Mouse (Mus musculus): ENCODE data around the gene Nfs1.
"Not testable (repeated sequence)": the region's sequence is repeated elsewhere in the genome, so short reads cannot be mapped to it uniquely, and the experiment has no call there.

The Nfs1 gene

DNA sequence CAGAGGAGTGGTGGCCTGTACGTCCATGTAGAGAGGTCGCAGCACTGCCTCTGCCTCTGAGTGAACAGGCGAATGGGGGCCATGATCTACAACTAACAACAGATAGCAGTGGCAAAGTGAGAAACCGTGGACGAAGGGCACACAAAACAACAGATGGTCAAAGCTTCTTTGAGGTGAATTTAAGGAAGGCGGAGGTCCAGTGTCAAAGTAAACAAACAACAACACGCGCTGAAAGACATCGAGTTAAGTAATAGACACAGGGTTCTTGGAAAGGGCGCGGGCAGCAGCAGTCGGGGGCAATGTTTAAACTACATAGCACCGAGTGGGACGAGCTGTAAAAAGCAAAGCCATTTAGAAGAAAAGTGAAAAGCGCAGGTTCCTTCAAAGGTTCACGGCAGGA lies 619 bp downstream of the Nfs1 start:
- no peak for DNase-seq

DNA sequence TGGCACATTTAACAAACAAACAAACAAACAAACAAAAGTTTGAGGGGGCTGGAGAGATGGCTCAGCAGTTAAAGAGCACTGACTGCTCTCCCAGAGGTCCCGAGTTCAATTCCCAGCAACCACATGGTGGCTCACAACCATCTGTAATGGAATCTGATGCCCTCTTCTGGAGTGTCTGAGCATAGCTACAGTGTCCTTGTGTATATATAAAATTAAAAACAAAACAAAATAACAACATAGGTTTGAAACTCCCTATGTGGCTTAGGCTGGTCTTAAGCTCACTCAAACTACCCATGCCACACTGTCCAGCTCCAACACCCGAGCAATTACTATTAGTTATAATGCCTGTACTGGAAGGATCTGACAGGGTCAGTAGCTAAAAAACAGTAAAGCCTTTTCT lies 1.2 kb downstream of the Nfs1 start:
- no peak for DNase-seq

- no peak for DNase-seq
Measured at GRCm38 (mm10) chr2:156135695-156136094, 8.3 kb downstream of the Nfs1 start.

- DNase-seq, result no peak
Measured at GRCm38 (mm10) chr2:156134161-156134560, 9.8 kb downstream of the Nfs1 start.

DNA sequence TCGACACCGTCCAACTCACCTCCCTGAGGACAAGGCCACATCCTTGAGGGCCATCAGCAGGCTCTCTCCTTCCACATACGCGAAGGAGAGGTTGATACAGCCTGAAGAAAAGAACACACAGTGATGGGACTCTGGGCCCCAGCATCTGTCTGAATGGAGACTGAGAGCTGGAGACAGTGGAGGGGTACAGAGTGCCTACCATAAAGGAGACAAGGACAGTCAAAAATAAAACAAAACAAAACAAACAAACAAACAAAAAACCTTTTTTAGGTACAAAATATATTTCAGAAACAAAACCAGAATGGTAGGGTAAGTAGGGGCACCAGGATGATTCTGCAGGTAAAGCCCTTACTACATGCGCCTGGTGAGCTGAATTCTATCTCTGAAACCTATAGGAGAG lies 17.0 kb downstream of the Nfs1 start, which contains the start of gene Gm28036:
TSS of gene Gm28036 (minus strand) at position 101 of the 400 bp plus-strand sequence.
- DNase-seq, result no peak

DNA sequence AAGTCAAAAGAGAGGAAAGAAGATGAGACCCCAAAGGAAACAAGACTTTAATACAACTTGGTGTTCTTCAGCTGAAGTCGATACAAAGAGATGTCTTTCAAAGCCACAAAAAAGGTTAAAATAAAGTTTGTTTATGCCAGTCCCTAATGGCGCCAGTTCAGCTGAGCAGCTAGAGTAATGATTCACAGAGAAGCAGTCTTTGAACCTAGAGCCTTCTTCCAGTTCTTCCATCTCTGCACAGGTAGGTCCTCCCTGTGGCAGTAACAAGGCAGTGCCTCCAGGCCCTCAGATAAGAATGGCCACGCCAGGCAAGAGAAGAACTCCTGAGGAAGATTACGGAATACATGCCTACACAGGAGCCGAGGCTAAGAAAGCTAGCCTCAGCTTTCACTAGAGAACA lies 20.3 kb downstream of the Nfs1 start:
- DNase-seq, result no peak

GRCm38 (mm10) chr2:156119566-156119965 lies 24.4 kb downstream of the Nfs1 start:
- DNase-seq, result no peak

GRCm38 (mm10) chr2:156112080-156112423 lies 31.9 kb downstream of the Nfs1 start:
- DNase-seq, result not testable (repeated sequence)

DNA sequence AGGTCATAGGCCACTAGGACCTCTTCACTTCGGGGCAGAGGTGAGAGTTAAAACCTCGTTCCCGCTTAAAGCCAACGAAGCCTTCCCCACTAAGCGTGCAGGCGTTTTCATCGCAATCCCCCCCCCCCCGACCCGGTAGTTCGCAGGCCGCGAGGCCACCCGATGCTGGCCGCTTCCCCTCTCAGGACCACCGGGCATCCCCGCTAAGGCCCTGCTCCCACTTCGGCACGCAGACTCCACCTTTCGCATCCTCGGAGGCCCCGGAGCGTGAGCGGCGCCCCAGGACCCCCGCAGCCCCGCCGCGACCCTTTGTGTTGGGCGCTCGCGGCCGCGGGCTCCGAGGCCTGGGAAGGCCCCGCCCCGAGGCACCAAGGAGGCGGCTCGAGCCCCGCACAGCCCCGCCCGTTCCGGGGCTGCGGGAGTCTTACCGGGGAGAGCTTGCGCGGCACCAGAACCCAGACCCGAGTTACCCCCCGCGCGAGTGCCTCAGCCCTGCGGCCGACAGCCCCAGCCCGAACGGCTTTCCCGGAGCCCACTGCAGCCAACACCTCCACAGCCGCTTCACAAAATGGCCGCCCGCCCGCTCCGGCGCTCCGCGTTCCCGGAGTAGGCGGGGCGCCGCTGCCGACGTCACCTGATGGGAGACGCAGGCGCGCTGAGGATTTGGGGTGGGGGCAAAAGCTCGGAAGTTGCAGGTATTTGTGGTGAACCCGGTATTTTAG lies 32.5 kb downstream of the Nfs1 start, which contains the start of the genes Cpne1 and Rbm12:
TSS of gene Cpne1 (minus strand) at position 608 of the 722 bp plus-strand sequence.
TSS of gene Rbm12 (minus strand) at position 621 of the 722 bp plus-strand sequence.
- peak; percentile 95 for DNase-seq

GRCm38 (mm10) chr2:156110627-156111357 lies 33.2 kb downstream of the Nfs1 start:
- peak; percentile 22 for DNase-seq

GRCm38 (mm10) chr2:156091926-156092325 lies 52.1 kb downstream of the Nfs1 start:
- no peak for DNase-seq

- DNase-seq, result no peak
Measured at GRCm38 (mm10) chr2:156089799-156090198, 54.2 kb downstream of the Nfs1 start.

- DNase-seq, result no peak
Measured at GRCm38 (mm10) chr2:156087391-156088110, 56.4 kb downstream of the Nfs1 start.

- no peak for DNase-seq
Measured at GRCm38 (mm10) chr2:156084541-156084940, 59.4 kb downstream of the Nfs1 start.

DNA sequence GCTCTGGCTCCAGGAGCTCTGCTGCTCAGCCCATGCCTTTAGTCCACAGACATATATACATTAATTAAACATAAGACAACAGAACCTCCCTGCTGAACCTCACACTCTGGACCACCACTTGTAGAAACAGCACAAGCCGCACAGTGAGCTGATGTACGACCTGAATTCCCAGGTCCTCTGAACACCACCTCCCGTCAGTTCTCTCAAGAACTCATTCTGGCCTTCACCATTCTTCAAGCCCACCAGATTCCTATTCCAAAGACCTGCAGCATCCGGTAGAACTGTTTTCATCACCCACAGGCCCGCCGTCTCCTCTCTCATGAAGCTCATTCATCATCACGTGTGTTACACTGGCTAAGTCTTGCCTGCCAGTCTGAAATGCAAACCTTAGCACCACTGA lies 63.6 kb downstream of the Nfs1 start:
- DNase-seq, result no peak

DNA sequence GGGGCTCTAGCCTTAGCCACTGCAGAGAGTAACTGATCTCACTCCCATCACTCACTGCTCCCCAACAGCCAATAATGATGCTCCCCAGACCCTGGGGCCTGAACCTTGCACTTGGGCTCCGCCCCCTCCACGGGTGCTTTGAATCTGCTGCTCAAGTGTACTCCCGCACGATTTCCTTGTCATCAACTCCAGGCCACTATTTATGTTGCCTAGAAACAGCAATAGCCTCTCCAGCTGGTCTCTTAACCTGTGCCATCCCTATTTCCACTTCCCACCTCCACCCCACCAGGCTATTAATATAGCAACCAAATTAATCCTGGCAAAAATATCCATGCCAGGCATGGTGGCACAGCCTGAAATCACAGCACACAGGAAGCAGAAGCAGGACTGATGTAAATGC lies 64.3 kb downstream of the Nfs1 start:
- DNase-seq, result no peak

DNA sequence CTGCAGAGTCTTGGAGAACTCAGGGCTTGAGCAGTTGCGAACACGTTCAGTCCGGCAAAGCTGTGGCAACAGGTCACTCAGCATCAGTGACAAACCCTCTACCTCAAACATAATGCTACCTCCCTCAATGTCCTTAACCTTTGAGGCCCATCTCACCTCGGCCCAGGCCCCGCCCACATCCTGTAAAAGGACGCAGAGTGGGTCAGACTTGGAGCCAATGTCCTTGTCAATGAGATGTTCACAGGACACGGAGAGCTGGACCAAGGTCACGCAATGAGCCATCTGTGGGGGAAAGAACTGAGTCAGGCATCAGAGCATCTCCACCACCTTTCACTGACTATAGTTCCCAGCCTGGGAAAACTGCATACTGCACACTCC lies 64.8 kb downstream of the Nfs1 start:
- DNase-seq, result no peak

GRCm38 (mm10) chr2:156078421-156079182 lies 65.4 kb downstream of the Nfs1 start:
- no peak for DNase-seq

DNA sequence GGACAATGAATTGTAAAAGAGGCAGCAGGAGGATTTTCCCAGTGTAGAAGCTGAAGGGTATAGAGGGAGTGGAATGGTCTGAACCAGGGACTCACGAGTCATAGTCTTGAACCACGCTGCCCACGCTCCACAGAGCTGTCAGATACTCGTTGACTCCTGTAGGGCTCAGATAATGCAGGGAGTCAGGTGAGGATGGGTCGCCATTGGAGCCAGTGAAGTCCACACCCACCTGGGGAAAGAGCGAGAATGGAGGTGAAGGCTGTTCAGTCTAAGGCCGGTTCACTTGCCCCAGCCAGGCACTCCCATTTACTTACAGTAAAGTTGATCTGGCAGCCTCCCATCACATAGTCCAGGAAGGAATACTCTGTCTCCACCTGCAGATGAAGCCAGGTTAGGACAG lies 66.5 kb downstream of the Nfs1 start:
- no peak for DNase-seq

GRCm38 (mm10) chr2:156073725-156074124 lies 70.3 kb downstream of the Nfs1 start:
- DNase-seq, result no peak
